Mouse (Mus musculus) gastrocnemius, postnatal 36 days (tissue): ENCODE results near the gene Gm8857. TPM values are rescaled to one million over a fixed set of nuclear protein-coding genes. Genes with fewer than 3 reads are reported as not detected.
"Not testable (repeated sequence)": the region's sequence is repeated elsewhere in the genome, so short reads cannot be mapped to it uniquely, and the experiment has no call there.

Experiments
- DNase-seq, 2 experiments: peaks; one replicate each; pipeline ENCODE4 v3.0.0; 2022
- intact Hi-C: fragments of 180-260 bp; cut with DNase I; formaldehyde crosslinking; loops from one replicate; pipeline ENCODE4 v1.15.1; 2025
- long read RNA-seq, 2 experiments: library from polyadenylated mRNA; stranded (forward); transcript quantifications; one replicate each; pipeline ENCODE4 v2.0.0; 2021
- total RNA-seq, 2 experiments: library from RNA; stranded (reverse); gene quantifications; 2 replicates each; pipeline ENCODE4 v1.2.3; 2021

Gm8857 gene
- not detected for total RNA-seq
- long read RNA-seq, experiment 1, result 0 reads
- long read RNA-seq, experiment 2, result 0 reads

DNA sequence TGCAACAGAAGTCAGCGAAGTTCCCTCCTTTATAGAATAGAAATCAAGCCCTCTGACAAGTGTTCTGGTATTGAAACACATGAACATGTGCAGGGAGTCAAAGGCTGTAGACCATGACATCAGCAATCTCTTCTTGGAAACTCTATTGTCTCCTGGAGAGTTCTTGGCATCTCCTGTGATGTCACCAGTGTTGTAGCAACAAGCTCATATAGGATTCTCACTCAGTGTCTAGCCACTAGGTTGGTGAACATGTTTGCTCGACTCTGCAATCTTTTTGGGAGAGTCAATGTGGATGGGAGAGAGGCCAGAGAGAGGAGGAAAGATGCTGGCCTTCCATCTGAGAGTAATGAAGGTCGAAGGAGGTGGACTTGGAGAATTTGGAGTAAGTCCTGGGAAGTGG lies at the start of gene Gm8857, which contains the start of gene Gm8871:
Gm8857 (plus strand) TSS at position 303 of the 400 bp plus-strand sequence.
Gm8871 (plus strand) TSS at position 301 of the 400 bp plus-strand sequence.
- DNase-seq, intact Hi-C loops: not testable (repeated sequence)

DNA sequence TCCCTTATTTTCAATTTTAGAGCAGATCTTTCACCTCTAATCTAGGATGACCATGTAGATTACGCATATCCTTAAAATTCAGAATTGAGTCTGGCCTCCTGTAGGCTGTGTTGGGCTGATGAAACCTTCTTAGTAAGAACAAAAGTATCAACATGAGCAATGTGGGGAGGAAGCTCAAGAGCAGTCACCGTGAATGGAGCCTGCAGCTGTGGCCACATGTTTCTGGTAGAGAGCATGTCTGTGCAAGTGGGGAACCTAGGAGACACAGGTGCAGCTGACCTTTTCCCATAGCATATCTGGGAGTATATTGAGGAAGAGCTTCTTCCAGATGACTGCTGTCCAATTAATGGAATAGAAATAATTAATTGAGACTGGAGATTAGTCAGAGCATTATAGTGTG lies 5.9 kb downstream of the Gm8857 start:
- intact Hi-C loops, DNase-seq: not testable (repeated sequence)

DNA sequence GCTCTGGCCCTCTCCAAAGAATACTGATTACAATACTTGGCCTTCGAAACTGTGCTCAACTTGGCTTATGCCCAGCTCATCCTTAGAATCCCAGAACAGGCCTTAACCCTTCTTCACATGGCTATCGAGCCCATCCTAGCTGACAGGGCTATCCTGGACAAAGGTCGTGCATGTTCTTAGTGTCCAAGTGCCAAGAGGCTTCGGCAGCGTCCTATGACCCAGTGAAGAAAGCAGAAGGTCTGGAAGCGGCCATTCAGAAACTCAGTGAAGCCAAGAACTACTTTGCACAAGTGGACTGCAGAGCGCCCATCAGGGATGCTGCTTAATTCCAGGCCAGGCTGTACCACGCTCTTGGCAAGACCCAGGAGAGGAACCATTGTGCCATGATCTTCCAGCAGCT lies 10.4 kb downstream of the Gm8857 start:
- intact Hi-C loops, DNase-seq: not testable (repeated sequence)

Other genes starting within 250 kb of the Gm8857 start
- not detected for gene Gm8871, start within 50 bp of the Gm8857 start, total RNA-seq
- not detected for gene Gm8879, start 179.8 kb downstream of the Gm8857 start, total RNA-seq
- not detected for gene Gm5861, start 235.3 kb downstream of the Gm8857 start, total RNA-seq